Mouse (Mus musculus) kidney, embryonic 16.5 days (tissue): ENCODE measurements around the gene Rabac1. TPM values are rescaled to one million over a fixed set of nuclear protein-coding genes. Genes with fewer than 3 reads are reported as not detected.

Experiments used
- ATAC-seq: fragments of 200-750 bp; cut with Nextera tagmentation; 2 replicates; pipeline ENCODE4 v1.8.0; 2017; ENCODE audit warnings: moderate TSS enrichment; ENCODE audit not compliant: low FRiP score, low TSS enrichment
- H3K27ac ChIP-seq: fragments of 300-500 bp; sonication (generic); 2 replicates; pipeline ENCODE4 v1.5.1; 2014; ENCODE audit warnings: low read length
- H3K27me3 ChIP-seq: fragments of 300-500 bp; sonication (generic); 2 replicates; pipeline ENCODE4 v1.6.1; 2014; ENCODE audit warnings: low read length, control low read depth, mixed read lengths; ENCODE audit not compliant: insufficient read depth
- H3K36me3 ChIP-seq: fragments of 300-500 bp; sonication (generic); 2 replicates; pipeline ENCODE4 v1.6.1; 2014; ENCODE audit warnings: low read length, control low read depth, mixed read lengths; ENCODE audit not compliant: insufficient read depth
- H3K4me1 ChIP-seq: fragments of 300-500 bp; sonication (generic); 2 replicates; pipeline ENCODE4 v1.6.1; 2014; ENCODE audit warnings: low read length, control low read depth, mixed read lengths; ENCODE audit not compliant: insufficient read depth
- H3K4me2 ChIP-seq: fragments of 300-500 bp; sonication (generic); replicated peaks from 2 replicates; pipeline ENCODE4 v1.6.1; 2014; ENCODE audit warnings: low read depth, low read length
- H3K4me3 ChIP-seq: fragments of 300-500 bp; sonication (generic); 2 replicates; pipeline ENCODE4 v1.5.1; 2014; ENCODE audit warnings: mild to moderate bottlenecking, low read length
- H3K9ac ChIP-seq: fragments of 300-500 bp; sonication (generic); replicated peaks from 2 replicates; pipeline ENCODE4 v1.6.1; 2014; ENCODE audit warnings: low read length
- H3K9me3 ChIP-seq: fragments of 300-500 bp; sonication (generic); 2 replicates; pipeline ENCODE4 v1.6.1; 2016; ENCODE audit warnings: low read length, control low read depth
- WGBS: fragments of 180-500 bp; shearing (Covaris S2); extraction: QIAGEN DNeasy Blood & Tissue Kit; methylation state at CpG from one replicate; pipeline ENCODE4 v1.1.7; 2014; 5-methylcytosine and 5-hydroxymethylcytosine counted together
- polyA plus RNA-seq: library from polyadenylated mRNA; unstranded; fragments of >200 nt; fragmentation: Nextera tagmentation; extraction: Ambion mirVana; gene quantifications from 2 replicates; pipeline ENCODE4 v1.2.1, GENCODE M21; 2015

Gene Rabac1
- polyA plus RNA-seq, 1 experiment from 2014 or later: 199 TPM

- no peak overlapping the region for H3K9ac ChIP-seq
- no peak overlapping the region for H3K4me2 ChIP-seq
- H3K27ac ChIP-seq: no peak overlapping the region
- no peak for ATAC-seq
- peaks cover 11% of the 10 kb centered on the region for H3K4me1 ChIP-seq
- no peak overlapping the region for H3K4me3 ChIP-seq
- H3K27me3 ChIP-seq: no peaks in the 10 kb centered on the region
- no peaks in the 10 kb centered on the region for H3K9me3 ChIP-seq
- peaks cover 5% of the 10 kb centered on the region; the same call in 1 of the 2 replicates for H3K36me3 ChIP-seq
- WGBS: 73% methylated on average over 6 of the region's 6 CpGs
Measured at GRCm38 (mm10) chr7:24968463-24968862, 4.1 kb downstream of the Rabac1 start.

- Histone ChIP-seq H3K4me1 (peaks cover 11% of the 10 kb centered on the region), H3K27me3 (no peaks in the 10 kb centered on the region), H3K4me3 (no peak overlapping the region), H3K9ac (no peak overlapping the region), H3K36me3 (peaks cover 5% of the 10 kb centered on the region; the same call in 1 of the 2 replicates), H3K4me2 (no peak overlapping the region), H3K9me3 (no peaks in the 10 kb centered on the region), H3K27ac (no peak overlapping the region)
- 87% methylated on average over 8 of the region's 8 CpGs for WGBS
- no peak for ATAC-seq
Measured at GRCm38 (mm10) chr7:24967966-24968365, 4.6 kb downstream of the Rabac1 start.

DNA sequence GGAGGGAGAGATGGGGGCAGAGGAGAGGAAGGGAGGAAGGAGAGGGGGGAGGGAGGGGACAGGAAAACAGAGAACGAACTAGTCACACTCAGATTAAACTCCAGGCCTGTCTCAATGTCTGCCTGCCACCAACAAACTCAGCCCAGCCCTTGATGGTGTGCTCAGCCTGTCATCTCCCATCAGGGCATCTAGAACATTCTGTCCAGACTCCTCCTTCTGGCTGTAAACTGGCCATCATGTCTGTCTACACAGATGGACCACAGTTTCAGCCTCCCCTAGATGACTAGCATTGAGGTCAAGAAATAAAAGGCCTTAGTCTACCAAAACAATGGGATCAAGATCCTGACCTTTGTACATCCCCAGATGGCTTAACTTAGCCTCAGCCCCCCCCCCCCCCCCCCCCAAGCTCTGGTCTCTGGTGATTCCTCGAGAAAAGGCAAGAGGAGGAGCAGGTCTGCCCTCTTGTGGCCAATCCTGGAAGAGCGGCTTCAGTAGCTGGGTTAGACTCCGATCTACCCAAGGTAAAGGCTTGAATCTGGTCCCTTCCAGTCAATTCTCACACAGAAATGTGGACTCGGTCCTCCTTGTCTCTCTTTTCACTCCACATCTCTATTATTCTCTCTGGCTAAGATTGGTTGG, 7.5 kb downstream of the Rabac1 start:
- no peaks in the 10 kb centered on the region for H3K9me3 ChIP-seq
- 10% methylated on average over 5 of the region's 5 CpGs for WGBS
- H3K36me3 ChIP-seq: peaks cover 5% of the 10 kb centered on the region; the same call in 1 of the 2 replicates
- H3K27ac ChIP-seq: no peak overlapping the region
- no peak overlapping the region for H3K9ac ChIP-seq
- 0 out of 2 replicates have a peak, but pooled peaks cover 2% of the 10 kb centered on the region for H3K4me1 ChIP-seq
- H3K4me2 ChIP-seq: no peak overlapping the region
- peak; percentile 25; the same call in 1 of the 2 replicates for ATAC-seq
- H3K27me3 ChIP-seq: no peaks in the 10 kb centered on the region
- H3K4me3 ChIP-seq: no peak overlapping the region

DNA sequence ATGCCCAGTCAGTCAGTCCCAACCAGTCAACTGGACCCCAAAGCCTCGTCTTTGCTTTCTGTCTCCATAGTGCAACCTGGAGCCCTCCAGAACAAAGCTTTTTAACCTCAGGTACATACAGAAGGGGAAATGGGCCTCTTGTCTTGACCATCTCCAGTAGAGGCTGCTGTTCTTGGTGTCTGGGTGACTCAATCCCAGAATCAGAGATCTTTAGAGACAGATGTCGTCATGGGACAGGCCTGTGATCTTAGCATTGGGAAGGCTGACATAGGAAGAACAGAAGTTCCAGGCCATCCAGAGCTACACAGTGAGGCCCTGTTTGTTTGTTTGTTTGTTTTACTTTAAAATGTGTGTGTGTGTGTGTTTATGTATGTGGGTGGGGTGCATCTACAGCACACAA, 8.3 kb downstream of the Rabac1 start:
- Histone ChIP-seq H3K4me2 (no peak overlapping the region), H3K27ac (no peak overlapping the region), H3K4me3 (no peak overlapping the region), H3K27me3 (no peaks in the 10 kb centered on the region), H3K9ac (no peak overlapping the region), H3K9me3 (no peaks in the 10 kb centered on the region), H3K4me1 (0 out of 2 replicates have a peak, but pooled peaks cover 2% of the 10 kb centered on the region), H3K36me3 (no peaks in the 10 kb centered on the region)
- no peak for ATAC-seq
- WGBS: 70% methylated on average over 2 of the region's 2 CpGs

- peaks cover 67% of the 10 kb centered on the region for H3K27me3 ChIP-seq
- H3K9me3 ChIP-seq: no peaks in the 10 kb centered on the region
- ATAC-seq: no peak
- H3K4me1 ChIP-seq: peaks cover 11% of the 10 kb centered on the region; the same call in 1 of the 2 replicates
- H3K27ac ChIP-seq: no peak overlapping the region
- H3K4me2 ChIP-seq: peak overlapping the region; percentile 72
- H3K4me3 ChIP-seq: peak overlapping the region; percentile 50
- H3K9ac ChIP-seq: no peak overlapping the region; the same call in 1 of the 2 replicates
- 3% methylated on average over 31 of the region's 33 CpGs for WGBS
- H3K36me3 ChIP-seq: no peaks in the 10 kb centered on the region
Measured at GRCm38 (mm10) chr7:24955226-24955625, 17.3 kb downstream of the Rabac1 start.

GRCm38 (mm10) chr7:24954450-24954849, 18.1 kb downstream of the Rabac1 start:
- Histone ChIP-seq H3K9ac (peak overlapping the region; percentile 65), H3K36me3 (no peaks in the 10 kb centered on the region), H3K4me1 (peaks cover 11% of the 10 kb centered on the region; the same call in 1 of the 2 replicates), H3K4me3 (peak overlapping the region; percentile 50), H3K27me3 (peaks cover 75% of the 10 kb centered on the region), H3K9me3 (no peaks in the 10 kb centered on the region), H3K27ac (no peak overlapping the region), H3K4me2 (peak overlapping the region; percentile 72)
- ATAC-seq: peak; percentile 36
- WGBS: 2% methylated on average over 30 of the region's 30 CpGs

GRCm38 (mm10) chr7:24953966-24954365, 18.6 kb downstream of the Rabac1 start:
- Histone ChIP-seq H3K27me3 (peaks cover 80% of the 10 kb centered on the region), H3K36me3 (no peaks in the 10 kb centered on the region), H3K4me2 (peak overlapping the region; percentile 72), H3K4me1 (peaks cover 11% of the 10 kb centered on the region; the same call in 1 of the 2 replicates), H3K27ac (no peak overlapping the region), H3K9me3 (no peaks in the 10 kb centered on the region), H3K9ac (peak overlapping the region; percentile 65), H3K4me3 (peak overlapping the region; percentile 50)
- no peak; the same call in 1 of the 2 replicates for ATAC-seq
- WGBS: 2% methylated on average over 24 of the region's 24 CpGs

DNA sequence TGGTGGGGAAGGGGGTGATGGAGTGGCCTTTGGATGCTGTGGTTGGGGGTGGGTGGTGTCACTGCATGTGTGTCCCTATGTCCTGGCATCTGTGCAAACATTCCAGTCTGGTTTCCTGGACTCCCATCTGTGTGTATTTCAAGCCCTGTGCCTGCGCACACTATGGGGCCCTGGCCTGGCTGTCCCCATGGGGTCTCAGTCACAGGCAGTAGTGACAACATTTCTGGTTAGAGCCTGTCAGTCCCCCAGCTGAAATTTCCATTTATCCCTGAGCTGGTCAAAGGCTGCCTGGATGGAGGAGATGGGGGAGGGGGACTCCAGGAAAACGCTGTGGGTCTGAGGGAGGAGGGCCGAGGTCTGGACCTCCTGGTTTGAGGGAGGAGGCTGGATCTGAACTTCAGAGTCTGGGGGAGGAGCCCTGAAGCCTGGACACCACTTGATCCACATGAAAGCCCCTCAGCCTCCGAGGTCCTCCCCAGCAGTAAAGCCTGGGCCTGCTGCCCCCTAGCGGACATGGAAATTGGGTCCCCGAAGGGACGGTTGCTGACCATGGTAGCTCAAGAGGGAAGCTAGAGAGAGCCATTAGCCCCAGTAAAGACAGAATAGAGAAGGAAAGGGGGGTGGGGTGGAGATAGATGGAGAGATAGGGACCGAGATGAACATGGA, 22.5 kb downstream of the Rabac1 start:
- no peak overlapping the region for H3K4me3 ChIP-seq
- no peaks in the 10 kb centered on the region for H3K36me3 ChIP-seq

DNA sequence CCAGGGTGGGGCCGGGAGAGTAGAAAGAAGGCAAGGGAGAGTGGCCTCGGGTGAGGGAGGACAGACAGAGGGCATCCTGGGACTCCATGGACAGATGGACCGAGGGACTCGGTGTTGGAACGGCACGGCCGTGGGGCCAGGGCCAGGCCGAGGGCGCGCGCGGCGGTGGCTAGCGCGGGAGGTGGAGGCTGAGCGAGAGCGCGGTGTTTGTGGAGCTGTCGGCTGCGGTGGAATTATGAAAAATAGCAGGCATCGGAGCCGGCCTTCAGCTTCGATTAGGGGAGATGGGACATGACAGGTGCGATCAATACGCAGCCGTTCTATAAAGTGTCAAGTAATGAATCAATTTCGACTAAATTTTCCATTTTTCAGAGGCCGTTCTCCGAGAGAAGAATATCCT, 23.8 kb downstream of the Rabac1 start:
- H3K4me3 ChIP-seq: no peak overlapping the region
- no peak overlapping the region for H3K4me2 ChIP-seq
- peaks cover 9% of the 10 kb centered on the region for H3K4me1 ChIP-seq
- H3K27ac ChIP-seq: no peak overlapping the region
- ATAC-seq: no peak
- H3K9ac ChIP-seq: no peak overlapping the region
- no peaks in the 10 kb centered on the region for H3K36me3 ChIP-seq
- 1% methylated on average over 24 of the region's 29 CpGs for WGBS
- H3K9me3 ChIP-seq: no peaks in the 10 kb centered on the region
- peaks cover 100% of the 10 kb centered on the region for H3K27me3 ChIP-seq

More for the DNA sequence above, 22.5 kb downstream of the Rabac1 start:
- no peak overlapping the region for H3K9ac ChIP-seq
- peaks cover 11% of the 10 kb centered on the region; the same call in 1 of the 2 replicates for H3K4me1 ChIP-seq
- no peak overlapping the region for H3K27ac ChIP-seq
- peak; percentile 60 for ATAC-seq
- H3K4me2 ChIP-seq: no peak overlapping the region
- WGBS: 0% methylated on average over 8 of the region's 8 CpGs
- H3K9me3 ChIP-seq: no peaks in the 10 kb centered on the region
- peaks cover 99% of the 10 kb centered on the region for H3K27me3 ChIP-seq
